Comparison of ENCODE assay signal across 8 mouse cellular contexts in genomic region chr7:138909277-138910192, GRCm38 (mm10). TPM values are rescaled to one million over a fixed set of nuclear protein-coding genes. Genes with fewer than 3 reads are reported as not detected.
DNase-seq lines count a peak whose midpoint lies in the region; ATAC-seq lines count a peak whose summit lies in the region.

Bnip3 (minus strand) TSS chr7:138909519.

- peak; percentile 56 to 70 for DNase-seq in CD8-positive naive resting alpha-beta T cell, adult 2 months (ENCODE audit: low read depth in 2 of 2, low spot score in 2 of 2)
- DNase-seq in c-Kit-negative CD71-positive TER-119-positive erythroid progenitor cells, embryonic 14.5 days (ENCODE audit: low read depth, low spot score): peak; percentile 79
- peak; percentile 94 for DNase-seq in forebrain, embryonic 10.5 days (ENCODE audit: extremely low spot score, low spot score)
- DNase-seq in kidney, postnatal 14 days: peak; percentile 95
- DNase-seq in naive thymus-derived CD4-positive, alpha-beta T cell, adult 2 months (ENCODE audit: low read depth): peak; percentile 90
- peak; percentile 94 for DNase-seq in splenic B cell, adult 2 months (ENCODE audit: low read depth, low spot score)

- under 1% methylated on average over 65 of the region's 66 CpGs for WGBS in forebrain, embryonic 10.5 days
- WGBS in heart, embryonic 14.5 days: 1% methylated on average over 65 of the region's 66 CpGs
- WGBS in liver, embryonic 12.5 days (ENCODE audit: insufficient replicate concordance): under 1% methylated on average over 66 of the region's 66 CpGs

- peak within 1 kb of the TSS; percentile 87 for H3K4me3 ChIP-seq in forebrain, embryonic 10.5 days
- H3K4me3 ChIP-seq in heart, embryonic 14.5 days (ENCODE audit: control insufficient read depth in 1 of 2, insufficient read depth in 1 of 2, low read depth in 1 of 2, low read length in 2 of 2): peak within 1 kb of the TSS; percentile 72 to 89
- peak within 1 kb of the TSS; percentile 85 for H3K4me3 ChIP-seq in liver, embryonic 12.5 days

- ATAC-seq in heart, embryonic 14.5 days (ENCODE audit: insufficient number of reproducible peaks, insufficient read depth, low FRiP score, low read depth): peak; percentile 93
- peak; percentile 91 for ATAC-seq in liver, embryonic 12.5 days

- H3K36me3 ChIP-seq in forebrain, embryonic 10.5 days (replicated peaks): peaks cover 12% of the 10 kb centered on the region
- 0 out of 2 replicates have a peak, but pooled peaks cover 3% of the 10 kb centered on the region for H3K36me3 ChIP-seq in heart, embryonic 14.5 days (ENCODE audit: control insufficient read depth, insufficient read depth, low read length)
- H3K36me3 ChIP-seq in liver, embryonic 12.5 days: 0 out of 2 replicates have a peak, but pooled peaks cover 6% of the 10 kb centered on the region
- no peaks in the 10 kb centered on the region for H3K36me3 ChIP-seq in splenic B cell, adult 2 months (ENCODE audit: control insufficient read depth, insufficient read depth, low read length, poor library complexity, severe bottlenecking)

- no peaks in the 10 kb centered on the region for H3K9me3 ChIP-seq in forebrain, embryonic 10.5 days
- no peaks in the 10 kb centered on the region for H3K9me3 ChIP-seq in heart, embryonic 14.5 days (ENCODE audit: control insufficient read depth, low read length)
- no peaks in the 10 kb centered on the region for H3K9me3 ChIP-seq in liver, embryonic 12.5 days (replicated peaks)

- H3K4me1 ChIP-seq in forebrain, embryonic 10.5 days: peaks cover 50% of the 10 kb centered on the region
- peaks cover 6 to 40% of the 10 kb centered on the region in 2 experiments for H3K4me1 ChIP-seq in heart, embryonic 14.5 days (ENCODE audit: control insufficient read depth in 2 of 2, insufficient read depth in 2 of 2, low read length in 2 of 2)
- peaks cover 54% of the 10 kb centered on the region for H3K4me1 ChIP-seq in liver, embryonic 12.5 days

- H3K9ac ChIP-seq in heart, embryonic 14.5 days (ENCODE audit: low read length): peak within 1 kb of the TSS; percentile 97
- H3K9ac ChIP-seq in liver, embryonic 12.5 days: peak within 1 kb of the TSS; percentile 92

- peak within 1 kb of the TSS; percentile 94 for H3K27ac ChIP-seq in forebrain, embryonic 10.5 days
- H3K27ac ChIP-seq in heart, embryonic 14.5 days (replicated peaks in 1 of 2; ENCODE audit: control insufficient read depth in 1 of 2, insufficient read depth in 1 of 2, low read depth in 2 of 2, low read length in 2 of 2): peak within 1 kb of the TSS; percentile 83 to 91
- H3K27ac ChIP-seq in liver, embryonic 12.5 days: peak within 1 kb of the TSS; percentile 86

- H3K4me2 ChIP-seq in heart, embryonic 14.5 days (ENCODE audit: low read length): peak within 1 kb of the TSS; percentile 78
- H3K4me2 ChIP-seq in liver, embryonic 12.5 days: peak within 1 kb of the TSS; percentile 94

- H3K27me3 ChIP-seq in forebrain, embryonic 10.5 days (ENCODE audit: poor library complexity, severe bottlenecking): 0 out of 2 replicates have a peak, but pooled peaks cover 10% of the 10 kb centered on the region
- H3K27me3 ChIP-seq in heart, embryonic 14.5 days (ENCODE audit: control insufficient read depth, insufficient read depth, low read length): no peaks in the 10 kb centered on the region
- no peaks in the 10 kb centered on the region for H3K27me3 ChIP-seq in liver, embryonic 12.5 days (replicated peaks)
- no peaks in the 10 kb centered on the region for H3K27me3 ChIP-seq in splenic B cell, adult 2 months (ENCODE audit: control insufficient read depth, insufficient read depth, low read length, poor library complexity, severe bottlenecking)

RNA-seq across cellular contexts. Expression of gene Bnip3, which starts in this region (rescaled TPM):
- 111 and 127 TPM in 2 replicates for polyA plus RNA-seq in forebrain, embryonic 10.5 days (2016; fragmentation: Nextera tagmentation; extraction: Ambion mirVana)
- 265 and 313 TPM in 2 replicates for polyA plus RNA-seq in heart, embryonic 14.5 days (2014; fragmentation: Nextera tagmentation; extraction: Ambion mirVana)
- 81.0 and 81.8 TPM in 2 replicates for polyA plus RNA-seq in liver, embryonic 12.5 days (2016; fragmentation: Nextera tagmentation; extraction: Ambion mirVana)

Comparison
In these comparisons a context has a peak if more than half of its experiments do, and no peak if none do; other contexts are left out.
1. Peak in every context shown above with its lines: DNase-seq, ATAC-seq, H3K4me3 ChIP-seq and H3K27ac ChIP-seq.